ENCODE assay signal across 22 mouse cellular contexts in the genomic region with DNA sequence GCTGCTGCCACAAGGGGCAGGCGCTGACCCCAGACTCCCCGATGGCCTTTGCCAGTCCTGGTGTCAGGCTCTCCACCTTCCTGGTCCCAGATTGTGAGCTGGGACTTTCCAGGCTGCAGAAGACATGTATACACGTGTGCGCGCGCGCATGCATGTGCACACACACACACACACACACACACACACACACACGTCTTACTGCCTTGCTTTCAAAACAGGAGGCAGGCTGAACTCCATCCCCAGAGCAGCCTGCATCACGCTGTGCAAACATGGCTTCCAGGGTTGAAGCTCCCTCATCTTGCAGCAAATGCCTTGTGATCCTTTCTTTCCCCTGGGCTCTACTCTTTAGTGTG. TPM values are rescaled to one million over a fixed set of nuclear protein-coding genes. Genes with fewer than 3 reads are reported as not detected.
A peak's percentile ranks its signal among the peaks of the same experiment; 100 is the strongest.
DNase-seq lines count a peak whose midpoint lies in the region; ATAC-seq and TF ChIP-seq lines count a peak whose summit lies in the region.
"Had no signal": no experiment of that assay in that cellular context is flagged by ENCODE, and none has a peak within 500 bp of the region (broad histone marks: within the 10 kb centered on the region; RNA-seq: fewer than 3 reads in every experiment).

No protein-coding gene starts in this region.

- no peaks in the 10 kb centered on the region for H3K9me3 ChIP-seq in neural tube, embryonic 11.5 days (ENCODE audit: control insufficient read depth, low read length)
- no peaks in the 10 kb centered on the region for H3K9me3 ChIP-seq in neural tube, embryonic 15.5 days (replicated peaks)
- no peaks in the 10 kb centered on the region for H3K9me3 ChIP-seq in forebrain, postnatal 0 days (ENCODE audit: low read length)
- H3K9me3 ChIP-seq in hindbrain, postnatal 0 days (ENCODE audit: low read length) = no peaks in the 10 kb centered on the region
- H3K9me3 ChIP-seq: limb, embryonic 12.5 days; liver, embryonic 15.5 days; megakaryocyte, embryonic 14.5 days had no signal

- peak overlapping the region; percentile 30; the same call in 1 of the 2 replicates for H3K9ac ChIP-seq in neural tube, embryonic 11.5 days (ENCODE audit: low read length)
- no peak overlapping the region for H3K9ac ChIP-seq in neural tube, embryonic 15.5 days (replicated peaks)
- no peak overlapping the region for H3K9ac ChIP-seq in forebrain, postnatal 0 days
- no peak overlapping the region for H3K9ac ChIP-seq in hindbrain, postnatal 0 days (replicated peaks; ENCODE audit: low read length)
- H3K9ac ChIP-seq: limb, embryonic 12.5 days; liver, embryonic 15.5 days had no signal

- peak overlapping the region; percentile 76 for H3K27ac ChIP-seq in neural tube, embryonic 11.5 days (ENCODE audit: low read depth, low read length)
- no peak overlapping the region for H3K27ac ChIP-seq in neural tube, embryonic 15.5 days (replicated peaks)
- H3K27ac ChIP-seq in forebrain, postnatal 0 days (ENCODE audit: low read depth, low read length) = 0 out of 2 replicates have a peak overlapping the region, but pooled peaks have one; percentile 29
- H3K27ac ChIP-seq in hindbrain, postnatal 0 days = no peak overlapping the region
- H3K27ac ChIP-seq: layer of hippocampus, adult 2 months; limb, embryonic 12.5 days; liver, embryonic 15.5 days had no signal

- H3K4me1 ChIP-seq in neural tube, embryonic 11.5 days (ENCODE audit: control insufficient read depth, insufficient read depth, low read length) = peaks cover 12% of the 10 kb centered on the region
- H3K4me1 ChIP-seq in neural tube, embryonic 15.5 days = peaks cover 11% of the 10 kb centered on the region
- no peaks in the 10 kb centered on the region for H3K4me1 ChIP-seq in forebrain, postnatal 0 days (ENCODE audit: insufficient read depth)
- H3K4me1 ChIP-seq in hindbrain, postnatal 0 days (ENCODE audit: insufficient read depth, low read length) = 0 out of 2 replicates have a peak, but pooled peaks cover 5% of the 10 kb centered on the region
- H3K4me1 ChIP-seq: limb, embryonic 12.5 days; liver, embryonic 15.5 days; megakaryocyte, embryonic 14.5 days had no signal

- no peak for DNase-seq in neural tube, embryonic 11.5 days (ENCODE audit: low spot score)
- DNase-seq in forebrain, postnatal 0 days = no peak
- no peak for DNase-seq in hindbrain, postnatal 0 days (ENCODE audit: low spot score)
- DNase-seq in retina, postnatal 1 day = no peak
- no peak for DNase-seq in thymus, postnatal 36 days
- no peak for DNase-seq in urinary bladder, adult 18-20 months (ENCODE audit: low spot score in 2 of 2)
- DNase-seq: adrenal gland, postnatal 25 days; cerebellum, adult 2 months; kidney, adult 18-20 months; kidney, postnatal 10 days; right cerebral cortex, postnatal 4 days; thymus, postnatal 25 days had no signal

- H3K4me3 ChIP-seq in neural tube, embryonic 11.5 days (ENCODE audit: low read depth, low read length) = no peak overlapping the region
- no peak overlapping the region for H3K4me3 ChIP-seq in neural tube, embryonic 15.5 days (replicated peaks)
- no peak overlapping the region for H3K4me3 ChIP-seq in forebrain, postnatal 0 days (ENCODE audit: low read depth, low read length)
- no peak overlapping the region for H3K4me3 ChIP-seq in hindbrain, postnatal 0 days (ENCODE audit: low read length)
- H3K4me3 ChIP-seq: layer of hippocampus, adult 2 months; limb, embryonic 12.5 days; liver, embryonic 15.5 days; megakaryocyte, embryonic 14.5 days had no signal

- H3K36me3 ChIP-seq in neural tube, embryonic 11.5 days (ENCODE audit: control insufficient read depth, insufficient read depth, low read length) = no peaks in the 10 kb centered on the region
- no peaks in the 10 kb centered on the region for H3K36me3 ChIP-seq in neural tube, embryonic 15.5 days
- H3K36me3 ChIP-seq in forebrain, postnatal 0 days (ENCODE audit: insufficient read depth) = no peaks in the 10 kb centered on the region
- no peaks in the 10 kb centered on the region for H3K36me3 ChIP-seq in hindbrain, postnatal 0 days (ENCODE audit: insufficient read depth, low read length)
- H3K36me3 ChIP-seq: limb, embryonic 12.5 days; liver, embryonic 15.5 days had no signal

- 48% methylated on average over 9 of the region's 9 CpGs for WGBS in neural tube, embryonic 11.5 days
- WGBS in neural tube, embryonic 15.5 days = 44% methylated on average over 9 of the region's 9 CpGs
- 39% methylated on average over 9 of the region's 9 CpGs for WGBS in forebrain, postnatal 0 days
- 50% methylated on average over 9 of the region's 9 CpGs for WGBS in hindbrain, postnatal 0 days

- TF ChIP-seq CTCF in forebrain, postnatal 0 days (IDR thresholded peaks at IDR 0.05; ENCODE audit: low read depth) = no peak
- no peak for TF ChIP-seq CTCF in hindbrain, postnatal 0 days (IDR thresholded peaks at IDR 0.05; ENCODE audit: low read depth)

- no peaks in the 10 kb centered on the region for H3K27me3 ChIP-seq in neural tube, embryonic 11.5 days (ENCODE audit: control insufficient read depth, insufficient read depth, low read length)
- H3K27me3 ChIP-seq in neural tube, embryonic 15.5 days (replicated peaks) = no peaks in the 10 kb centered on the region
- H3K27me3 ChIP-seq in forebrain, postnatal 0 days (ENCODE audit: insufficient read depth, low read length) = no peaks in the 10 kb centered on the region
- no peaks in the 10 kb centered on the region for H3K27me3 ChIP-seq in hindbrain, postnatal 0 days (ENCODE audit: insufficient read depth, low read length)

- peak; percentile 37; the same call in 1 of the 2 replicates for ATAC-seq in neural tube, embryonic 11.5 days (ENCODE audit: insufficient read depth, low FRiP score, low TSS enrichment)
- ATAC-seq in neural tube, embryonic 15.5 days (ENCODE audit: low FRiP score) = no peak
- peak; percentile 40; the same call in 1 of the 2 replicates for ATAC-seq in forebrain, postnatal 0 days
- peak; percentile 28 for ATAC-seq in hindbrain, postnatal 0 days
- ATAC-seq: lung, postnatal 0 days had no signal

- H3K4me2 ChIP-seq in neural tube, embryonic 11.5 days (ENCODE audit: low read depth) = 0 out of 2 replicates have a peak overlapping the region, but pooled peaks have one; percentile 6
- H3K4me2 ChIP-seq in neural tube, embryonic 15.5 days = no peak overlapping the region
- no peak overlapping the region for H3K4me2 ChIP-seq in forebrain, postnatal 0 days (ENCODE audit: low read depth)
- H3K4me2 ChIP-seq in hindbrain, postnatal 0 days (ENCODE audit: low read depth, low read length) = no peak overlapping the region
- H3K4me2 ChIP-seq: limb, embryonic 12.5 days; liver, embryonic 15.5 days had no signal

RNA-seq across cellular contexts. Expression of a gene that starts 11.9 kb away (rescaled TPM):
- polyA plus RNA-seq in neural tube, embryonic 11.5 days (2014; fragmentation: Nextera tagmentation; extraction: Ambion mirVana) = 23.0 and 25.1 TPM in 2 replicates
- 7.5 and 9.2 TPM in 2 replicates for polyA plus RNA-seq in neural tube, embryonic 15.5 days (2015; fragmentation: Nextera tagmentation; extraction: Ambion mirVana)
- 7.4 and 8.5 TPM in 2 replicates for total RNA-seq in forebrain, postnatal 0 days (2014; rRNA removed)
- polyA plus RNA-seq in forebrain, postnatal 0 days (2015; fragmentation: Nextera tagmentation; extraction: Ambion mirVana) = 3.7 and 4.3 TPM in 2 replicates
- total RNA-seq in hindbrain, postnatal 0 days (2014; rRNA removed) = 13.3 and 18.4 TPM in 2 replicates
- polyA plus RNA-seq in hindbrain, postnatal 0 days (2015; fragmentation: Nextera tagmentation; extraction: Ambion mirVana) = 4.1 and 4.4 TPM in 2 replicates
- total RNA-seq: common myeloid progenitor, adult 5-6 weeks; gastrocnemius, adult 18-20 months; heart, adult 8-10 months had no signal
- polyA plus RNA-seq: heart, embryonic 16.5 days; limb, embryonic 12.5 days; liver, embryonic 15.5 days; lung, postnatal 0 days had no signal

RNA-seq across cellular contexts. Expression of a gene that starts 35.9 kb away (rescaled TPM):
- polyA plus RNA-seq in neural tube, embryonic 11.5 days (2014; fragmentation: Nextera tagmentation; extraction: Ambion mirVana) = 17.5 and 18.8 TPM in 2 replicates
- 25.8 and 27.7 TPM in 2 replicates for polyA plus RNA-seq in neural tube, embryonic 15.5 days (2015; fragmentation: Nextera tagmentation; extraction: Ambion mirVana)
- total RNA-seq in forebrain, postnatal 0 days (2014; rRNA removed) = 18.4 and 27.3 TPM in 2 replicates
- polyA plus RNA-seq in forebrain, postnatal 0 days (2015; fragmentation: Nextera tagmentation; extraction: Ambion mirVana) = 11.9 and 16.4 TPM in 2 replicates
- total RNA-seq in hindbrain, postnatal 0 days (2014; rRNA removed) = 51.7 and 54.5 TPM in 2 replicates
- polyA plus RNA-seq in hindbrain, postnatal 0 days (2015; fragmentation: Nextera tagmentation; extraction: Ambion mirVana) = 26.4 and 26.8 TPM in 2 replicates

Comparison
In these comparisons a context has a peak if more than half of its experiments do, and no peak if none do; other contexts are left out.
1. H3K27ac ChIP-seq: peak in neural tube, embryonic 11.5 days (single experiment) and forebrain, postnatal 0 days (single experiment); none in neural tube, embryonic 15.5 days (single experiment) and hindbrain, postnatal 0 days (single experiment).